Mouse (Mus musculus): ENCODE data around the gene Tbc1d17.

Gene Tbc1d17

DNA sequence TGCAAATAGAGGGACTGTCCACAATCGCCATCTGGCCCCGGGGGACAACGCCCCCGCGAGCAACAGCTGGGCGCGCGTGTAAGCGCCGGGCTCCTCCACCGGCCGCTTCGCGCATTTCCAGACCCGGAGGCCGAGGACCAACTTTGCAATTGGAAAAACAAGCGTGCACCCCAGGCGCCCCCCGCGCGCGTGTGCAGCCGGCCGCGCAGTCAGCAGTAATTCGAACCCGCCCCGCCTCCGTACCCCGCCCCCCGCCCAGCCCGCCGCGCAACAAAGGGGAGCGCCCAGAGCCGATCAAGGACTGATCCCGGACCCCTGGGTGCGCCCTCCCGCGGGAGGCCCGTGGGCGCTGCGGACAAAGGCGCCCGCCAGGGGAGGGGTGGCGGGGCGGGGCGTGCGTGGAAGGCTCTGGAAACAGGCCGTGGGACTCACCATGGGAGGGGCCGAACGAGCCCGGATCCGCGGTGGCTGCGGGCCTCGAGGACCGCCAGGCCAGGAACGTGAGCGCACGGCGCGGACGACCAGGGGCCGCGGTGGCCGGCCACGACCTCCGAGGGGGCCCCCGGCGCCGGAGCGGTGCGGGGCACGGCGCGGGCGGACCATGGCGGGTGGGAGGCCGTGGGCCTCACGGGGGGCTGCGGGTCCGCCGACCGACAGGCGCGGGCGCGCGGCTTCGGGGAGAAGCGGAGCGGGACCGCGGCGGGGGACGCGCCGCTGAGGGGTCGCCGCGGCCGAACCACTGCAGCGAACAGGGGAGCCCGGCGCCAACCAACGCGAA is 20.2 kb upstream of the Tbc1d17 start:
- peak; percentile 85 for DNase-seq (ENCODE audit: extremely low spot score, low spot score)

DNA sequence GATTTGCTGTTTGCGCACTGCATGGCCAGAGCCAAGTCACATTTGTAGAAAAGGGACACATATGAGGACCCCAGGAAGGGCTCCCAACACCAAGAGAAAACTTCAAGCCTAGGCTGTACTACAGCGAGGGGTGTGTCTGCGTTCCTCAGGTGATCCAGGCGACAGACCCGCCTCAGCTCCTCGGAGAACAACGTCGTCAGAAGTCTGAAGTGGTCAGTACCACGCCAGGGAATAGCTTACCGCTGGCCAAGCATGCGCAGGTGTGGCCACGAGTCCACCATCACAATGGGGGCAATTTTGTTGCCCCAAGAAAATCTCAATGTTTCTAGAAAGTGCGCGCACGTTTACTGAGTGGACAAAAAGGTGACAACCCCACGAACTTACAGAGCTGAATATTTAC is 19.6 kb upstream of the Tbc1d17 start:
- no peak for DNase-seq (ENCODE audit: extremely low spot score, low spot score)

DNA sequence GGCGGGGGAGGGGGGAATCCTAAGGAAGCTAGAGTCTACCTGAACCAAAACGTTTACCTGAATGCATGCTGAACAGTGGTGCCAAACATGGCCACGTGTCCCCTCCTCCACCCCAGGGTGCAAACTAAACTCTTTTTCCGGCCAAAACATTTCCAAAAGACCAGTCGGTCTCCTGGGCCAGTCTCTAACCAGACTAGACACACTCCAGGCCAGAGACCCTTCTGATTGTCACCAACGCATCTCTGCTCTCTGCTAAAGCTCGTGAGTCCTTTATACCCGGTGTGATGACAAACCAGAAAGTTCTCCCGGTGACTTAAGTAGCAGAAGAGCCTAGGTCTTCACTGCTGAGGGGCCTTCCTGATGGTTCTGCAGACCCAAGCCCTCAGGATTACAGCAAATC is 18.9 kb upstream of the Tbc1d17 start:
- no peak for DNase-seq (ENCODE audit: extremely low spot score, low spot score)

DNA sequence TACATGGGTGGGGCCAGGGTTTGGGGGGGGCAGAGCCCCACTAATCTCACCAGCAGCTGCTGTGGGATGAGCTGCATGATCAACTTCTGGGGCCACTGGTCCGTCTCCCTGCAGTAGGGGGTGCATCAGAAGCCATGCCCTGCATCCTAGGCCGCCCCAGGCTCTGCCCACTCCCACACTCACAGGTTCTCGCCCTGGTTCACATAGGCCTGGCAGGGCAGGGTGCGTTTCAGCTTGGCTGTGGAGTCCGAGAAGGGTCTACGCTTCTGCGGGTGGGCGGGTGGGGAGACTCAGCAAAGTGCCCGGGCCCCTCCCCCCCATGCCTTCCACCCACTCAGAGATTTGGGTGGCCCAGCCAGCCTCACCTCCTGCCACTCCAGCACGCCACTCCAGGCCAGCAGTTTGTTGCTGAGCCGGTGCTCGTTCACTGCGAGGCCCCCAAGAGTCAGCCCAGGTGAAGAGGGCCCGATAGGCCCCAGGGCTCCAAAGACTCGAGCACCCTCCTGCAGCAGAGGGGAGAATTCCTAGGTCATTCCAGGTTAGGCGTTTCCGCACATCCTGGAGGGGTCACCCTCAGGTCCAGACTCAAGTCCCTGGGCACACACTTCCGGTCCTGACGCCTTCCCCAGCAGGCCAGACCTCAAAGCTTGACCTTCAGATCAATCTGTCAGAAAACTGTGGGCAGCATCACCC is 18.3 kb upstream of the Tbc1d17 start:
- no peak for DNase-seq (ENCODE audit: extremely low spot score, low spot score)

DNA sequence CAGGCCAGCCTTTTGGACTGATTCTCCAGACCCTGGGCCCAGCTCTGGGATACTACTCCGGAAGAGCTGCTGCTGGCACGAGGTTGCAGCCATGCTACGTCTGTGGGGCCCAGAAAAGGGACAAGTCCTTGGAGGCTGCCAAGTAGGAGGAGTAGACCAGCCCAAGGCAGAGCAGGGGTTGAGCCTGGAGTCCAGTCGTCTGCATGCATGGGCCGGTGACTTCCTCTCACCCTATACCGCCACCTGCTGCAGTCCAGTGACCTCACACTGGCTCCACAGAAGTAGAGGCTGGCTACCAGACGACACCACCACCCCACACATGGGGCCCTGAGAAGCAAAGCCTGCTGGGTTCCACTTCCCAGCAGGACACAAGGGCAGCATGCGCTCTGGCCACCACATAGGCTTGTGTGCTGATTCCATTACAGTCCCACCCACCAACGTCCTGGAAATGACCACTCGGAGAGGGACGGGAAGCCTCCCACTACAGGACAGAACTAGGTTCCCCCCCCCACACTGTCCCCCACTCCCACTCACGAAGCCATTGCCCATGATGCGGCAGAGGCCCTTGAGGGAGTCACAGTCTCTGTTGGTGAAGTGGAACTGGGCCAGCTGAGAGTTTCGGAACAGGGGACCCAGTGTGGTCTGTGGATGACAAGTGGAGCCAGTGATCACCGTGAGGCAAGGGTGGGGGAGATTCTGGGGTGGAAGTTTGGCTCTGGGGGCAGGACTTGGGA is 17.6 kb upstream of the Tbc1d17 start:
- no peak for DNase-seq (ENCODE audit: extremely low spot score, low spot score)

DNA sequence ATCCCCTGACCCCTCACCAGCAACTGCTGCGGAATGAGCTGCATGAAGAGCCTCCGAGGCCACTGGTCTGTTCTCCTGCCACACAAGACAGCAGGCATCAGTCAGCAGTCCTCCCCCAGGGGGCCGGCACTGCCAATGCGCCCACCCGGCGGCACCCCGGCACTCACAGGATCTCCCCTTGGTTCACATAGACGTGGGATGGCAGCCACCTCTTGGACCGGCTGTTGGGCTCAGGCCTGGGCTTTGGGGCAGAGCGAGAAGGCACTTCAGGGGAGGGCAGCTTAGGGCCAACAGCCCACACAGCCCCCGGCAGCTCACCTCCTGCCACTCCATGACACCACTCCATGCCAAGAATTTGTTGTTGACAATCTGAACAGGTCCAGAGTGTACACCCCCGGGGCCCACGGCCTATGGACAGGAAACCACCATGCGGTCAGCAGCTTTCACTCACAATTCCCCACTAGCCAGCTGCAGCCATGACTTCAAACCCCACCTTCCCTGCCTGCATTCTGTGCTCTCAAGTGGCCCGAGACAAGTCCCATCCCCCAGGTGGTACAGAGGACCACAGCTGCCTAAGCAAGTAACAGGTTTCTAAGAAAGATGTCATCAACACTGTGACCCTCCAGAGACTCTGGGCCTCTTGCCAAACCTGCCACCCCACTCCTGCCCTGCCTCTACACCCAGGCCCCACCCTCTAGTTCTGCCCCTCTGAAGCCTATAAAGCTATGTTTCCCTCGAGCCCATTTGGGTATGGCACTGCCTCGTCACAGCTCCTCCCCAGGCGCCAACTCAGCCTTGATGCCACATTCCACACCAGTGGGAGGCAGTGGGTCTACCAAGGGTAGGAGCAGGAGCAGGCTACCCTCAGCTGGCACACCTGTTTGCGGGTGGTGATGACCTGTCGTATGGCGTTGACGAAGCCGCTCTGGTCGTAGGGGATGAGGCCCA is 16.0 kb upstream of the Tbc1d17 start:
- no peak for DNase-seq (ENCODE audit: extremely low spot score, low spot score)

DNA sequence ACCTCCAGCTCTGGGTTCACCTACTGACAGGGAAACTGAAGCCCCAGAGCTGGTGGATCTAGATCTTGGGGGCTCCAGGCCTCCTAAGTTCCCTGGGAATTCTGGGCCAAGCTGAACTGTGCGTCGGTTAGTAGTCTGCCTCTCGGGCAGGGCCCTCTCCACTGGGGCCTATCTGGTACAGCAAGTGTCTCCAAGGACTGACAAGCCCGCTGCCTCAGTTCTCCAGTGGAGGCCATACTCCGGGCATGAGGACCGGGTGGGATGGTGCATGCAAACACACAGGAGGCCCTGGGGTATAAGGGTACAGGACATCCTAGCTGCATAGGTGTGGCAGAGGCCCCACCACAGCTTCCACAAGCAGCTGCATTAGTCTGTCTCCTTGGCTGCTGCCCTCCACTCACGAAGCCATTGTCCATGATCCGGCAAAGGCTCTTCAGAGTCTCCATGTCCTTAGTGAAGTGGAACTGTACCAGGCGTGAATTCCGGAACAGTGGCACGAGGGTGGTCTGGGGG is 15.2 kb upstream of the Tbc1d17 start:
- DNase-seq (ENCODE audit: extremely low spot score, low spot score) = no peak

DNA sequence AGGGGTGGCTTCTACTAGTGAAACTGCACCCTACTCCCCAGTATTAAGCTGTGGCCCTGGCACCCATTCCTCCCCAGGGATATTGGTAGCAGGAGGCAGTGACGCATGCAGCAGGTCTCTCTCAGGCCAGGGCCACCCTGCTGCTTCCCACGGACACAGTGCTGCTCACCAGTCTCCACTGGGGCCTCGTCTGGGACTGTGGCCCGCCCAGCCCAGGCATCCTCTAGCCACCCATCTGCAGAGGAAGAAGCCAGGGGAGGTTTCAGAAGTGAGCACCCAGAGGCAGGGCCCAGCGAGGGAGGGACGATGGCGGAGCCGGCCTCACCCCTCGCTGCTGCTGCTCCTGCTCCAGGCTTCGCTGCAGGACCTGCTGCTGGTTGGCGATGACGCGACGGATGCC is 14.3 kb upstream of the Tbc1d17 start:
- DNase-seq (ENCODE audit: extremely low spot score, low spot score) = no peak

DNA sequence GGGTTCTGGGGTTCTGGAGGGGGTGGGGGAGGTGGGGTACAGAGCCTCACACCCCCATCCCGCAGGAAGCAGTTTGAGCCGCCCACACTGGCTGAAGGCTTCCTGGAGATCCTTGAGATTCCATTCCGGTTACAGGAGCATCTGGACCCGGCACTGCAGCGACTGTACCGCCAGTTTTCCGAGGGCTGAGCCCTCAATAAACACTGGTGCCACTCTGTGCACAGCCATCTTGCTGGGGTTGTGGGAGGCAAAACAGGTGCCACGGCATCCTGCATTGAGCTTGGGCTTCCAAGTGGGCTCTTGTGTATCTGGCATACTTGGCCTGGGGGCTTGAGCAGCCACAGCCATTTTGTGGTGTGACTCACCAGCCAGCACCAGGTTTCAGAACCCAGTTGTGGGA is 13.6 kb upstream of the Tbc1d17 start:
- no peak for DNase-seq (ENCODE audit: extremely low spot score, low spot score)

DNA sequence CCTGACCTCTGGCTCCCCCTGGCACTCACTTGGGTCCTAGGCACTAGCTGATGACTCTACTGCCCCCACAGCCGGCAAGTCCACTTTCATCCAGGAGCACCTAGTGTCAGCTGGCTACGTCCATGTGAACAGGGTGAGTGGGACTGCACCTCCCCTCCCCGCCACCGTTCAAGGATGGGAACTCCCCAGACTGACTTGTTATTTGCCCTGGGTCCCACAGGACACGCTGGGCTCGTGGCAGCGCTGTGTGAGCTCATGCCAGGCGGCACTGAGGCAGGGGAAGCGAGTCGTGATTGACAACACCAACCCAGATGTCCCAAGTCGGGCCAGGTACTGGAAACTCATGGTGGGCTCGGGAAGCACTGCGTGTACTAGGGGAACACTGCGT is 12.5 kb upstream of the Tbc1d17 start:
- no peak for DNase-seq (ENCODE audit: extremely low spot score, low spot score)

DNA sequence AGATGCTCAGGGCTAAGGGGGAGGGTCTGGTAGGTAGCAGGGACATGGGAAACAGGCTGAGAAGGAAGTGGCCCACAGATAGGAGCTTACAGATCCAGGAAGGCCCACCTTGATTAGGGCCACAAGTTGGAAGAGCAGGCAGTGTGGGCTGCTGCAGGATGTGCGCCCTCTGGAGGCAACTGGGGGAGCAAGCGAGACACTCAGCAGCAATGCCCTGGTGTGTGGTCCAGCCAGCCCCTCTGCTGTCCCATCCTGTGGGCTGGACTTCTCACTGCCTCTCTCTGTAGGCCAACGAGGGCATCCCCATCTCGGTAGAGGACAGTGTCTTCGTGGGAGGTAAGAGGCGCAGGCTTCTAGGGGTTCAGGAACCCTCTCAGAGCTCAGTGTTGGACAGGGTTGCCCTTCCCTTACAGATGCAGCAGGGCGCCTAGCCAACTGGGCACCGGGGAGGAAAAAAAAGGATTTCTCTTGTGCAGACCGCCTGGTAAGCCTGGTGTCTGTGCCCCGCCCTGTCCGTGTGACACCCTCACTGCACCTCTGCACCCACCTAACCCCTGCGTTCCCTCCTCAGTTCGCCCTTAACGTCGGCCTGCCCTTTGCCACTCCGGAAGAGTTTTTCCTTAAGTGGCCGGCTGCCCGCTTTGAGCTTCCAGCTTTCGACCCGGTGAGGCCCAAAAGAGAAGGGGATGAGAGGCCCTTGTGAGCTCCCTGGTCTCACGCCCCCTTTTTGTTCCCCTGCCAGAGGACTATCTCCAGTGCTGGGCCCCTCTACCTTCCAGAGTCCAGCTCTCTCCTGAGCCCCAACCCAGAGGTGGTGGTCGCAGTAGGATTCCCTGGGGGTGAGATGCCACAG is 11.9 kb upstream of the Tbc1d17 start:
- DNase-seq (ENCODE audit: extremely low spot score, low spot score) = peak; percentile 76

DNA sequence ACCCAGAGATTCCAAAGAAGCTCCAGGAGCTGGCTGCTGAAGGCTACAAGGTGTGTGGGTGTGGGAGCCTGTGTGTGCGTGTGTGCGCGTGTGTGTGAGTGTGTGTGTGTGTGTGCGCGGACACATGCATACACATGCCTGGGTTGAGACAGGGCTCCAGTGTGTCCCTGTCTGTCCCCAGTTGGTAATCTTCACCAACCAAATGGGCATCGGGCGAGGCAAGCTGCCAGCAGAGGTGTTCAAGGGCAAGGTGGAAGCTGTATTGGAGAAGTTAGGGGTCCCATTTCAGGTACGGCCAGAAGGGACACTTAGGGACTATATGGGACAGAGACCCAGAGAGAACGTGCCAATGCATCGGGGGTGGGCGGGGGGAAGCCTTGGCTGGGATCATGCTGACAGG is 11.0 kb upstream of the Tbc1d17 start:
- DNase-seq (ENCODE audit: extremely low spot score, low spot score) = no peak

DNA sequence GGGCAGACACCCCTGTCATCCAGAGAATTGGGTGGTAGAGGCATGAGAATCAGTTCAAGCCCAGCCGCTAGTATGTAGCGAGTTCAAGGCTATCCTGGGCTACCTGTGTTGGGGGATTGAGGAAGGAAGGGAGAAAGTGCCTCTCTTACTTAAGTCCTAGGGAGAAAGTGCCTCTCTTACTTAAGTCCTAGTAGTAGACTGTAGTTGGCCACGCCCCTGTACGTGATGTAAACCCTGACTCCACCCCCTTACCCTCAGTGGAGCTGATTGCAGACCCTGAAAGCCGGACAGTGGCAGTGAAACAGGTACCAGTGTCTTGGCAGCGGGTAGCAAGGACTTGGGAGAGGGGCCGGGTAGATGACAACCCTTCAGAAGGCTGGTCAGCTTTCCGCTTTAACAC is 9.0 kb upstream of the Tbc1d17 start:
- DNase-seq (ENCODE audit: extremely low spot score, low spot score) = no peak

DNA sequence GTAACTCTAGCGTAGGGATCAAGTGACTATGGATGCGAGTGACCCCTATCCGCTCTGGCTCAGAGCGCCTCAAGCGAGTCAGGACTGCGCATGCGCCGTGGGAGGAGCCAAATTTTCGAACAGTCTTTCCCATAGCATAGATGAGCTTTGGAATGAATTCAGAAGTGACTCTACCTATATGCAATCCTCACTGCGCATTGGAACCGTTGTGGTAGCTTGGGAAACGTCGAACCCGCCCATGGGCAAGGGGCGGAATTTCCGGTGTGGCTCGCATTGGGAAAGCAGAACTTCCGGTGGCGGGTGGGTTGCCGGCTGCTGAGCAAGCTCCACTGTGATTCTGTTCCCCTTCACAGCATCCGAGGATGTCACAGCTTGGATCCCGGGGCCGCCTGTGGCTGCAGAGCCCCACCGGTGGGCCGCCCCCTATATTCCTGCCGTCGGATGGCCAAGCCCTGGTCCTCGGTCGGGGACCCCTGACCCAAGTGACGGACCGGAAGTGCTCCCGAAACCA is 8.2 kb upstream of the Tbc1d17 start, which contains the start of gene Pnkp:
TSS of gene Pnkp (plus strand) at position 98 of the 511 bp plus-strand sequence.
- DNase-seq (ENCODE audit: extremely low spot score, low spot score) = peak; percentile 91

DNA sequence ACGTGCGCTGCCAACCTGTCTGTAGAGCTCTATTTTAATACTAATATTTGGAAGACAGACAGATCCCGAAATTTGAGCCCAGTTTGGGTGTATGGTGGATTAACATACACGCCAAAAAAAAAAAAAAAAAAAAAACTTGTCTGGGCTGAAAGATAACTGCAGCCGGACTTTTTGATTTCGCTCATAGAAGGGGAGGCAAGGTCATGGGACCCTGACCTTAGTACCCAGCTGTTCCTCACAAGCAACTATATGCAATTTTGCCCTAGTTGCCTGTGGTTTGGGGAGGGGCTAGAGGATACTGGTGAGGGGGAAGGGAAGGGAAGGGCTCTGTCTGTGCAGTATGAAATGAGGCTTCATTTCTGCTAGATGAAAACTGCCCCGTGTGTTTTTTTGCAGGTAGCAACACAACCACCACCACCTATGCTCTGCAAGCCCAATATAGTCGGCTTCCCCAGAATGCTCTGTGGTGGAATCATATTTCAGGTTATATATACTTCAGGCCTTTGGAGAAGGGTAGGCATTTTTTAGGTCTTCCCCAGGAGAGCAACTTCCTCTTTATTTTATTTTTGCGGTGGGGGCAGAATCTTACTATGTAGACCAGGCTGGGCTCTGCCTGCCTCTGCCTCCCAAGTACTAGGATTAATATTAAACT is 7.5 kb upstream of the Tbc1d17 start:
- DNase-seq (ENCODE audit: extremely low spot score, low spot score) = no peak

DNA sequence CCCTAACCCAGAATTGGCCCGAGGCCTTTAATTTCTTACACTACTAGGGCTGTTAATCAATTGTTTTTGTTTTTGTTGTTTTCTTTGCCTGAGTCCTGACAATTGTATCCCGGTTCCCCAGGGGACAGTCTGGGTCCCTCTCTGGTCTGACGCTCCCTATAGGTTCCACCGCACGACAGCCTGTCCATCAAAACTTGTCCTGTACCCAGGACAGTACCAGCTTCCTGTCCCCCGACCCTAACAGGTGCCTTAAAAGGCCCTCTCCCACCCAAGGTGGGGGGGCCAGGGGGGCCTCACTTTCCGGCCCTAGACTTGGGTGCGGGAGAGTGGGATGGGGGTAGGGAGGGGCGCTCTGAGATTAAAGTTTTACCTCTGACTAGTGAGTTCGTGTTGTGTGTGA is 6.2 kb upstream of the Tbc1d17 start:
- no peak for DNase-seq (ENCODE audit: extremely low spot score, low spot score)

DNA sequence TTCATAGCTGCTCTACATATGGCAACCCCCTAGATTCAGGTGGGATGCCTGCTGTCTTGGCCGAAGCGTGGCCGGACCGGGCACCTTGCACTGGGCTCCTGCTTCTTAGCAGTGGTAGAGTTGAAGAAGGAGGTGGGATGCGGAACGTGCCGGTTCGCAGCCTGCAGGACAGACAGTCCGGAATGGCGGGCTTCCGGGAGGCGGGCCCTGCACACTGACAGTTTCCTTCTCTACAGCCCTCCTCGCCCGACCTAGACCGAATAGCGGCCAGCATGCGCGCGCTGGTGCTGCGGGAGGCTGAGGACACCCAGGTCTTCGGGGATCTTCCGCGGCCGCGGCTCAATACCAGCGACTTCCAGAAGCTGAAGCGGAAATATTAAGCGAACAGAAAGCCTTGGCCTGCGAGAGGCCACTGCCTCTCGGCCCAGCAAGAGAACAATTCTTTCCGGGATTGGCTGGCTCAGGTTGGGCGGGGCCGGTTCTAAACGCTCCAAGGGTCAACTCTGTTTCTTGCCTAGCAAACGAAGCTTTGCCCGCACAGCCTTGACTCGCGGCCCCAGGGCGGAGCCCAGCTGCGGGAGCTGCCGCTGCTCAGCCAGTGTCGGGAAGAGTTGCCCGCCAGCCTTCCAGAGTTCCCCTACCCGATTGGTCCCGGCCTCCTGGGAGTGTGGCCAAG is 5.6 kb upstream of the Tbc1d17 start:
- peak; percentile 76 for DNase-seq (ENCODE audit: extremely low spot score, low spot score)

DNA sequence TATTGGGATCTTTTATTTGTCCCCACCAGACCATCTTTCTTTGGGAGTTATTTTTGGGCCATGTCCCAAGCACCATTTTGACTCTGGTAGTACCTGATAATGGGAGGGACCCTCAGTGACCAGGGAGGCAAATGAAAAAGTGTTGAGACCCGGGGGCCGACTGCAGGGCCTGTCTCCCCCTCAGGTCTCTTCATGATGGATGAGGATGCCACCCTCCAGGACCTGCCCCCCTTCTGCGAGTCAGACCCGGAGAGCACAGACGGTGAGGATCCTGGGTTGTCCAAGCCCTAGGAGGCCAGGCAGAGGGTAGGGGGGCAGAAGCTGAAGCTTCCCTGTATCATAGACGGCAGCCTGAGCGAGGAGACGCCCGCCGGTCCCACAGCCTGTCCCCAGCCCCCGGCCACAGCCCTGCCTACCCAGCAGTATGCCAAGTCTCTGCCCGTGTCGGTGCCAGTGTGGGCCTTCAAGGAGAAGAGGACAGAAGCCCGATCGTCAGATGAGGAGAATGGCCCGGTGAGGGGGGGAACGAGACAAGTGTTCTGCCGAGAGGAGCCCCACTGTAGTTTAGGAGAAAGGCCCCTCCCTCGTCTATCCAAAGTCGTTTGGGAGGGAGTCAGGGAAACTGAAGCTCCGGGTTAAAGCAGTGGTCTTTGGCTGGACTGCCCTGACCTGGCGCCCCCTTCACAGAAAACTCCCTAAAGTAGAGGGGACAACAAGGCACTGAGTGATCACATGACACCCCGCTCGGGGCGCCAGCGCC is 4.9 kb upstream of the Tbc1d17 start:
- no peak for DNase-seq (ENCODE audit: extremely low spot score, low spot score)

Measured in neural tube, embryonic 10.5 days (tissue).